Mouse (Mus musculus): ENCODE measurements at regions not wholly inside any gene's neighbourhood (a gene's known extent, or its start where the extent isn't known, plus 50 kb on each side); places are given as distances from the start of the nearest gene placed in this dataset.

GRCm38 (mm10) chr7:129689464-129689863 is 97.8 kb downstream of the Wdr11 start:
- no peak overlapping the region for H3K4me3 ChIP-seq (ENCODE audit: low read depth, low read length)
- H3K27me3 ChIP-seq (ENCODE audit: control insufficient read depth, insufficient read depth, low read length), result no peaks in the 10 kb centered on the region
- H3K27ac ChIP-seq (replicated peaks; ENCODE audit: low read depth, low read length), result no peak overlapping the region
- H3K9ac ChIP-seq (ENCODE audit: low read length), result no peak overlapping the region
- peaks cover 13% of the 10 kb centered on the region for H3K4me1 ChIP-seq (ENCODE audit: control insufficient read depth, insufficient read depth, low read length)
- ATAC-seq (ENCODE audit: insufficient number of reproducible peaks, low FRiP score, low TSS enrichment, low read depth) (no peak), DNase-seq (ENCODE audit: low spot score) (peak; percentile 16)
- no peaks in the 10 kb centered on the region for H3K9me3 ChIP-seq (ENCODE audit: control insufficient read depth, low read length)
- H3K36me3 ChIP-seq (ENCODE audit: control insufficient read depth, insufficient read depth, low read length), result no peaks in the 10 kb centered on the region
- H3K4me2 ChIP-seq (ENCODE audit: low read depth, severe bottlenecking), result no peak overlapping the region
- 97% methylated on average over 3 of the region's 3 CpGs for WGBS

- DNase-seq (ENCODE audit: low spot score) (peak; percentile 20), ATAC-seq (ENCODE audit: insufficient number of reproducible peaks, low FRiP score, low TSS enrichment, low read depth) (no peak)
- Histone ChIP-seq H3K27me3 (ENCODE audit: control insufficient read depth, insufficient read depth, low read length) (no peaks in the 10 kb centered on the region), H3K9ac (ENCODE audit: low read length) (no peak overlapping the region), H3K4me3 (ENCODE audit: low read depth, low read length) (no peak overlapping the region), H3K4me2 (ENCODE audit: low read depth, severe bottlenecking) (no peak overlapping the region), H3K9me3 (ENCODE audit: control insufficient read depth, low read length) (no peaks in the 10 kb centered on the region), H3K36me3 (ENCODE audit: control insufficient read depth, insufficient read depth, low read length) (no peaks in the 10 kb centered on the region), H3K4me1 (ENCODE audit: control insufficient read depth, insufficient read depth, low read length) (peaks cover 13% of the 10 kb centered on the region), H3K27ac (replicated peaks; ENCODE audit: low read depth, low read length) (no peak overlapping the region)
- 74% methylated on average over 6 of the region's 6 CpGs for WGBS
Measured at GRCm38 (mm10) chr7:129690868-129691267, 99.2 kb downstream of the Wdr11 start.

GRCm38 (mm10) chr7:129691619-129692071 is 100.0 kb downstream of the Wdr11 start:
- no peak overlapping the region; the same call in 1 of the 2 replicates for H3K27ac ChIP-seq (replicated peaks; ENCODE audit: low read depth, low read length)
- H3K36me3 ChIP-seq (ENCODE audit: control insufficient read depth, insufficient read depth, low read length), result no peaks in the 10 kb centered on the region
- no peak overlapping the region for H3K4me3 ChIP-seq (ENCODE audit: low read depth, low read length)
- DNase-seq (ENCODE audit: low spot score), result peak; percentile 46
- H3K4me2 ChIP-seq (ENCODE audit: low read depth, severe bottlenecking), result no peak overlapping the region
- no peak overlapping the region for H3K9ac ChIP-seq (ENCODE audit: low read length)
- no peaks in the 10 kb centered on the region for H3K9me3 ChIP-seq (ENCODE audit: control insufficient read depth, low read length)
- ATAC-seq (ENCODE audit: insufficient number of reproducible peaks, low FRiP score, low TSS enrichment, low read depth), result no peak
- WGBS, result 17% methylated on average over 3 of the region's 3 CpGs
- peaks cover 13% of the 10 kb centered on the region for H3K4me1 ChIP-seq (ENCODE audit: control insufficient read depth, insufficient read depth, low read length)
- no peaks in the 10 kb centered on the region for H3K27me3 ChIP-seq (ENCODE audit: control insufficient read depth, insufficient read depth, low read length)

GRCm38 (mm10) chr7:129693635-129694034 is 102.0 kb downstream of the Wdr11 start:
- Histone ChIP-seq H3K4me3 (ENCODE audit: low read depth, low read length) (no peak overlapping the region), H3K27ac (replicated peaks; ENCODE audit: low read depth, low read length) (no peak overlapping the region), H3K9me3 (ENCODE audit: control insufficient read depth, low read length) (no peaks in the 10 kb centered on the region), H3K4me1 (ENCODE audit: control insufficient read depth, insufficient read depth, low read length) (peaks cover 11% of the 10 kb centered on the region), H3K4me2 (ENCODE audit: low read depth, severe bottlenecking) (no peak overlapping the region), H3K9ac (ENCODE audit: low read length) (no peak overlapping the region), H3K36me3 (ENCODE audit: control insufficient read depth, insufficient read depth, low read length) (no peaks in the 10 kb centered on the region), H3K27me3 (ENCODE audit: control insufficient read depth, insufficient read depth, low read length) (no peaks in the 10 kb centered on the region)
- 83% methylated on average over 9 of the region's 9 CpGs for WGBS
- no peak for ATAC-seq (ENCODE audit: insufficient number of reproducible peaks, low FRiP score, low TSS enrichment, low read depth)
- DNase-seq (ENCODE audit: low spot score), result peak; percentile 18

- Histone ChIP-seq H3K9ac (ENCODE audit: low read length) (no peak overlapping the region), H3K4me3 (ENCODE audit: low read depth, low read length) (no peak overlapping the region), H3K36me3 (ENCODE audit: control insufficient read depth, insufficient read depth, low read length) (no peaks in the 10 kb centered on the region), H3K27me3 (ENCODE audit: control insufficient read depth, insufficient read depth, low read length) (no peaks in the 10 kb centered on the region), H3K9me3 (ENCODE audit: control insufficient read depth, low read length) (no peaks in the 10 kb centered on the region), H3K4me1 (ENCODE audit: control insufficient read depth, insufficient read depth, low read length) (peaks cover 11% of the 10 kb centered on the region), H3K27ac (replicated peaks; ENCODE audit: low read depth, low read length) (no peak overlapping the region), H3K4me2 (ENCODE audit: low read depth, severe bottlenecking) (no peak overlapping the region)
- DNase-seq (ENCODE audit: low spot score), result no peak
- ATAC-seq (ENCODE audit: insufficient number of reproducible peaks, low FRiP score, low TSS enrichment, low read depth), result no peak
Measured at GRCm38 (mm10) chr7:129694168-129694567, 102.5 kb downstream of the Wdr11 start.

GRCm38 (mm10) chr7:129699931-129700570 is 108.4 kb downstream of the Wdr11 start:
- H3K36me3 ChIP-seq (ENCODE audit: control insufficient read depth, insufficient read depth, low read length), result no peaks in the 10 kb centered on the region
- H3K9ac ChIP-seq (ENCODE audit: low read length), result no peak overlapping the region
- no peaks in the 10 kb centered on the region for H3K9me3 ChIP-seq (ENCODE audit: control insufficient read depth, low read length)
- H3K27me3 ChIP-seq (ENCODE audit: control insufficient read depth, insufficient read depth, low read length), result no peaks in the 10 kb centered on the region
- H3K27ac ChIP-seq (replicated peaks; ENCODE audit: low read depth, low read length), result no peak overlapping the region
- ATAC-seq (ENCODE audit: insufficient number of reproducible peaks, low FRiP score, low TSS enrichment, low read depth), result no peak
- no peak overlapping the region for H3K4me2 ChIP-seq (ENCODE audit: low read depth, severe bottlenecking)
- H3K4me1 ChIP-seq (ENCODE audit: control insufficient read depth, insufficient read depth, low read length), result no peaks in the 10 kb centered on the region
- no peak overlapping the region for H3K4me3 ChIP-seq (ENCODE audit: low read depth, low read length)
- no peak for DNase-seq (ENCODE audit: low spot score)
- WGBS, result 66% methylated on average over 5 of the region's 5 CpGs

- H3K27me3 ChIP-seq (ENCODE audit: control insufficient read depth, insufficient read depth, low read length), result no peaks in the 10 kb centered on the region
- no peak overlapping the region for H3K4me3 ChIP-seq (ENCODE audit: low read depth, low read length)
- no peak overlapping the region for H3K4me2 ChIP-seq (ENCODE audit: low read depth, severe bottlenecking)
- H3K9ac ChIP-seq (ENCODE audit: low read length), result no peak overlapping the region
- no peaks in the 10 kb centered on the region for H3K9me3 ChIP-seq (ENCODE audit: control insufficient read depth, low read length)
- no peaks in the 10 kb centered on the region for H3K4me1 ChIP-seq (ENCODE audit: control insufficient read depth, insufficient read depth, low read length)
- ATAC-seq (ENCODE audit: insufficient number of reproducible peaks, low FRiP score, low TSS enrichment, low read depth) (no peak), DNase-seq (ENCODE audit: low spot score) (no peak)
- H3K36me3 ChIP-seq (ENCODE audit: control insufficient read depth, insufficient read depth, low read length), result no peaks in the 10 kb centered on the region
- WGBS, result 94% methylated on average over 6 of the region's 6 CpGs
- no peak overlapping the region for H3K27ac ChIP-seq (replicated peaks; ENCODE audit: low read depth, low read length)
Measured at GRCm38 (mm10) chr7:129727559-129727958, 135.9 kb downstream of the Wdr11 start.

GRCm38 (mm10) chr7:129729709-129730238 is 138.1 kb downstream of the Wdr11 start:
- ATAC-seq (ENCODE audit: insufficient number of reproducible peaks, low FRiP score, low TSS enrichment, low read depth) (no peak), DNase-seq (ENCODE audit: low spot score) (no peak)
- H3K27ac ChIP-seq (replicated peaks; ENCODE audit: low read depth, low read length), result no peak overlapping the region
- no peak overlapping the region for H3K4me2 ChIP-seq (ENCODE audit: low read depth, severe bottlenecking)
- H3K9me3 ChIP-seq (ENCODE audit: control insufficient read depth, low read length), result no peaks in the 10 kb centered on the region
- no peaks in the 10 kb centered on the region for H3K4me1 ChIP-seq (ENCODE audit: control insufficient read depth, insufficient read depth, low read length)
- H3K36me3 ChIP-seq (ENCODE audit: control insufficient read depth, insufficient read depth, low read length), result no peaks in the 10 kb centered on the region
- H3K9ac ChIP-seq (ENCODE audit: low read length), result no peak overlapping the region
- 69% methylated on average over 11 of the region's 11 CpGs for WGBS
- H3K4me3 ChIP-seq (ENCODE audit: low read depth, low read length), result no peak overlapping the region
- no peaks in the 10 kb centered on the region for H3K27me3 ChIP-seq (ENCODE audit: control insufficient read depth, insufficient read depth, low read length)
